Mouse (Mus musculus): ENCODE measurements around the gene Olfr1303. TPM values are rescaled to one million over a fixed set of nuclear protein-coding genes. Genes with fewer than 3 reads are reported as not detected.

Gene Olfr1303
- polyA plus RNA-seq (2014; fragmentation: Nextera tagmentation; extraction: Ambion mirVana) = not detected in 2 replicates

DNA sequence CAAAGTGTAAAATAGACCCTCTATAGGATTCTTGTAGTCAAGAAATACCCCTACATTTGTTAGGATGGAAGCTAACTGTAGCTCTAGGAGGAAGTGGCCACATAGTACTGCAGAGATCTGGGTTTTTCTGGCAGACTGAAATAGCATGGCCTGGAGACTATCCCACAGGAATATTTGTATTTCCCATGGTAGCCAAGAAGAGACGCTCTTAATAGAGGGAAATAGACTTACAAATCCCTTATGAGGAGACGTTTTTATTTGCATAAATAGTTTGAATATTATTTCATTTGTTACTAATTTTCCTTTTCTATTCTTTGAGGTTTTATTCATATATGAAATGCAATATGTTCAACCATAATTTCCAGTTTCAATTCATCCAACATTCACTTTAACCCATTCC, at the start of gene Olfr1303:
TSS of gene Olfr1303 (minus strand) at position 101 of the 400 bp plus-strand sequence.
- H3K4me3 ChIP-seq (ENCODE audit: control insufficient read depth in 1 of 2, insufficient read depth in 1 of 2, low read depth in 1 of 2, low read length in 2 of 2) = no peak within 1 kb of the TSS
- no peaks in the 10 kb centered on the region for H3K36me3 ChIP-seq (ENCODE audit: control insufficient read depth, insufficient read depth, low read length)
- no peak for ATAC-seq (ENCODE audit: insufficient number of reproducible peaks, insufficient read depth, low FRiP score, low read depth)
- no peaks in the 10 kb centered on the region for H3K27me3 ChIP-seq (ENCODE audit: control insufficient read depth, insufficient read depth, low read length)
- WGBS = 75% methylated on average over 2 of the region's 2 CpGs
- no peaks in the 10 kb centered on the region for H3K9me3 ChIP-seq (ENCODE audit: control insufficient read depth, low read length)
- H3K27ac ChIP-seq (replicated peaks in 1 of 2; ENCODE audit: control insufficient read depth in 1 of 2, insufficient read depth in 1 of 2, low read depth in 2 of 2, low read length in 2 of 2) = no peak within 1 kb of the TSS
- H3K4me1 ChIP-seq (ENCODE audit: control insufficient read depth in 2 of 2, insufficient read depth in 2 of 2, low read length in 2 of 2) = no peaks in the 10 kb centered on the region
- no peak within 1 kb of the TSS for H3K9ac ChIP-seq (ENCODE audit: low read length)
- no peak within 1 kb of the TSS for H3K4me2 ChIP-seq (ENCODE audit: low read length)

GRCm38 (mm10) chr2:111812936-111813335, 7.2 kb downstream of the Olfr1303 start:
- no peak overlapping the region for H3K4me2 ChIP-seq (ENCODE audit: low read length)
- H3K27me3 ChIP-seq (ENCODE audit: control insufficient read depth, insufficient read depth, low read length) = no peaks in the 10 kb centered on the region
- ATAC-seq (ENCODE audit: insufficient number of reproducible peaks, insufficient read depth, low FRiP score, low read depth) = no peak

GRCm38 (mm10) chr2:111777129-111777528, 43.0 kb downstream of the Olfr1303 start, which contains the start of gene Olfr1302:
TSS of gene Olfr1302 (plus strand) at chr2:111777429.
- no peaks in the 10 kb centered on the region for H3K36me3 ChIP-seq (ENCODE audit: control insufficient read depth, insufficient read depth, low read length)
- H3K4me2 ChIP-seq (ENCODE audit: low read length) = no peak within 1 kb of the TSS
- ATAC-seq (ENCODE audit: insufficient number of reproducible peaks, insufficient read depth, low FRiP score, low read depth) = no peak
- no peak within 1 kb of the TSS for H3K27ac ChIP-seq (replicated peaks in 1 of 2; ENCODE audit: control insufficient read depth in 1 of 2, insufficient read depth in 1 of 2, low read depth in 2 of 2, low read length in 2 of 2)
- H3K27me3 ChIP-seq (ENCODE audit: control insufficient read depth, insufficient read depth, low read length) = no peaks in the 10 kb centered on the region
- H3K4me1 ChIP-seq (ENCODE audit: control insufficient read depth in 2 of 2, insufficient read depth in 2 of 2, low read length in 2 of 2) = no peaks in the 10 kb centered on the region
- H3K4me3 ChIP-seq (ENCODE audit: control insufficient read depth in 1 of 2, insufficient read depth in 1 of 2, low read depth in 1 of 2, low read length in 2 of 2) = no peak within 1 kb of the TSS
- no peaks in the 10 kb centered on the region for H3K9me3 ChIP-seq (ENCODE audit: control insufficient read depth, low read length)
- 67% methylated on average over 2 of the region's 2 CpGs for WGBS
- no peak within 1 kb of the TSS for H3K9ac ChIP-seq (ENCODE audit: low read length)

More at GRCm38 (mm10) chr2:111812936-111813335, 7.2 kb downstream of the Olfr1303 start:
- H3K9me3 ChIP-seq (ENCODE audit: control insufficient read depth, low read length) = no peaks in the 10 kb centered on the region
- no peaks in the 10 kb centered on the region for H3K4me1 ChIP-seq (ENCODE audit: control insufficient read depth in 2 of 2, insufficient read depth in 2 of 2, low read length in 2 of 2)
- H3K36me3 ChIP-seq (ENCODE audit: control insufficient read depth, insufficient read depth, low read length) = no peaks in the 10 kb centered on the region
- no peak overlapping the region for H3K27ac ChIP-seq (replicated peaks in 1 of 2; ENCODE audit: control insufficient read depth in 1 of 2, insufficient read depth in 1 of 2, low read depth in 2 of 2, low read length in 2 of 2)
- no peak overlapping the region for H3K9ac ChIP-seq (ENCODE audit: low read length)
- no peak overlapping the region for H3K4me3 ChIP-seq (ENCODE audit: control insufficient read depth in 1 of 2, insufficient read depth in 1 of 2, low read depth in 1 of 2, low read length in 2 of 2)

Other genes starting within 250 kb of the Olfr1303 start
- gene Olfr1297, start 193.8 kb downstream of the Olfr1303 start, polyA plus RNA-seq (2014; fragmentation: Nextera tagmentation; extraction: Ambion mirVana) = not detected in 2 replicates
- not detected in 2 replicates for gene Olfr1298, start 171.1 kb downstream of the Olfr1303 start, polyA plus RNA-seq (2014; fragmentation: Nextera tagmentation; extraction: Ambion mirVana)
- not detected in 2 replicates for gene Olfr1299, start 158.9 kb downstream of the Olfr1303 start, polyA plus RNA-seq (2014; fragmentation: Nextera tagmentation; extraction: Ambion mirVana)
- gene Olfr1301, start 69.3 kb downstream of the Olfr1303 start, polyA plus RNA-seq (2014; fragmentation: Nextera tagmentation; extraction: Ambion mirVana) = not detected in 2 replicates
- gene Olfr1302, start 42.9 kb downstream of the Olfr1303 start, polyA plus RNA-seq (2014; fragmentation: Nextera tagmentation; extraction: Ambion mirVana) = not detected in 2 replicates
- not detected in 2 replicates for gene Olfr1305, start 56.8 kb upstream of the Olfr1303 start, polyA plus RNA-seq (2014; fragmentation: Nextera tagmentation; extraction: Ambion mirVana)
- not detected in 2 replicates for gene Olfr1306, start 95.9 kb upstream of the Olfr1303 start, polyA plus RNA-seq (2014; fragmentation: Nextera tagmentation; extraction: Ambion mirVana)
- not detected in 2 replicates for gene Olfr1307, start 129.1 kb upstream of the Olfr1303 start, polyA plus RNA-seq (2014; fragmentation: Nextera tagmentation; extraction: Ambion mirVana)
- gene Olfr1308, start 144.6 kb upstream of the Olfr1303 start, polyA plus RNA-seq (2014; fragmentation: Nextera tagmentation; extraction: Ambion mirVana) = not detected in 2 replicates
- gene Olfr1309, start 169.9 kb upstream of the Olfr1303 start, polyA plus RNA-seq (2014; fragmentation: Nextera tagmentation; extraction: Ambion mirVana) = not detected in 2 replicates
- gene Olfr1310, start 192.4 kb upstream of the Olfr1303 start, polyA plus RNA-seq (2014; fragmentation: Nextera tagmentation; extraction: Ambion mirVana) = not detected in 2 replicates
- not detected in 2 replicates for gene Olfr1311, start 204.1 kb upstream of the Olfr1303 start, polyA plus RNA-seq (2014; fragmentation: Nextera tagmentation; extraction: Ambion mirVana)
- not detected in 2 replicates for gene Olfr1312, start 229.9 kb upstream of the Olfr1303 start, polyA plus RNA-seq (2014; fragmentation: Nextera tagmentation; extraction: Ambion mirVana)